Mouse (Mus musculus): Measurements from ENCODE around the gene Otoa.

DNA sequence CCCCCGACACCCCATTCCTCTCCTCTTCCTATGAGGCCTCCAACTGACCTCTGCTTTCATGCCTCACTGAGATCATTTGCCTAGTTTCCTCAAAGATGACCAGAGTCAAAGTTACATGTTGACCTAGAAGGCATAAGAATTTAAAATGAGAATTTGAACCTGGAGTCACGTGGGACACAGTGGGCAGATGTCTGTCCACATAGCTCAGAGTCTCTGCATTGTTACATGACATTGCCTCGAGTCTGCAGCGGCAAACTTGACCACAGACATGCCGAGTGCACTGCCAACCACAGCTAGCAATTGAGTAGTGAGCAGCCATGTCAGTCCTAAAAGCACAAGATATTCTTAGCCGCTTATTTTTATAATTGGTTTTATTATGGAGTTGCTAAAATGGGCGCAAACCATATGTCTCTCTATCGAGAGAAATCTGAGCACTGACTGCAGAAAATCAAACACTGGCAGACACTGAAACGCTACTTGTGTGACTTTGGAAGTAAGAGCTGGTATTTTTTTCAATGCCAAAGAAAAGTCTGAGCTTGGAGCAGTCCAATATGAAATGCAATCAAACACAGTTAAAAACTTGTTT, 105.8 kb downstream of the Otoa start:
- TF ChIP-seq CTCF (IDR thresholded peaks at IDR 0.05; ENCODE audit: control insufficient read depth, insufficient read depth, low read length) (no peak), POLR2A (IDR thresholded peaks at IDR 0.05; ENCODE audit: borderline replicate concordance, control insufficient read depth, low read depth, low read length) (no peak)
